Mouse (Mus musculus) thymus, postnatal 0 days (tissue): ENCODE data around the gene Gm49395. TPM values are rescaled to one million over a fixed set of nuclear protein-coding genes. Genes with fewer than 3 reads are reported as not detected.

Source experiments
- DNase-seq: peaks from one replicate; pipeline ENCODE4 v3.0.0-alpha.2; 2015; ENCODE audit warnings: low spot score
- polyA plus RNA-seq: library from polyadenylated mRNA; unstranded; fragments of >200 nt; fragmentation: Nextera tagmentation; extraction: Ambion mirVana; gene quantifications from 2 replicates; pipeline ENCODE4 v1.2.1, GENCODE M21; 2015

Gene Gm49395
- polyA plus RNA-seq, 1 experiment from 2014 or later, result 2.6 TPM

DNA sequence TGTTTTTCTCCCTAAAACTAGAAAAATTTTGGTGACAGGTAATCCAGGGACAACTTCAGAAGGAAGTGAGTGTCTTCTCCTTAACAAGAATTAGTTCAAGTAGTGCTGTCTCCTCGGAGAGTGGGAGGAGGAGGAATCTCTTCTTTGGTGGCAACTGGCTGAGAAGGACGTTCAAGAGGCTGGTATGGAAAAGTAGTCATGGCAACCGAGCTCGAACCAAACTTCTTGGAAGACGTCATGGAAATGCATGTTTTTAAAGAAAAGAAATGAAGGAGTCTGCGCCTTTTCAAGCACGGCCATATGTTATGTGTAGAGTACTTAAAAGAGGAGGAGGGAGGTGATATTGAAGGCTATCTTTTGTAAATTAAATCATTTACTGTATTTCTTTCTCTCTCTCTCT is 49.2 kb downstream of the Gm49395 start:
- no peak for DNase-seq

DNA sequence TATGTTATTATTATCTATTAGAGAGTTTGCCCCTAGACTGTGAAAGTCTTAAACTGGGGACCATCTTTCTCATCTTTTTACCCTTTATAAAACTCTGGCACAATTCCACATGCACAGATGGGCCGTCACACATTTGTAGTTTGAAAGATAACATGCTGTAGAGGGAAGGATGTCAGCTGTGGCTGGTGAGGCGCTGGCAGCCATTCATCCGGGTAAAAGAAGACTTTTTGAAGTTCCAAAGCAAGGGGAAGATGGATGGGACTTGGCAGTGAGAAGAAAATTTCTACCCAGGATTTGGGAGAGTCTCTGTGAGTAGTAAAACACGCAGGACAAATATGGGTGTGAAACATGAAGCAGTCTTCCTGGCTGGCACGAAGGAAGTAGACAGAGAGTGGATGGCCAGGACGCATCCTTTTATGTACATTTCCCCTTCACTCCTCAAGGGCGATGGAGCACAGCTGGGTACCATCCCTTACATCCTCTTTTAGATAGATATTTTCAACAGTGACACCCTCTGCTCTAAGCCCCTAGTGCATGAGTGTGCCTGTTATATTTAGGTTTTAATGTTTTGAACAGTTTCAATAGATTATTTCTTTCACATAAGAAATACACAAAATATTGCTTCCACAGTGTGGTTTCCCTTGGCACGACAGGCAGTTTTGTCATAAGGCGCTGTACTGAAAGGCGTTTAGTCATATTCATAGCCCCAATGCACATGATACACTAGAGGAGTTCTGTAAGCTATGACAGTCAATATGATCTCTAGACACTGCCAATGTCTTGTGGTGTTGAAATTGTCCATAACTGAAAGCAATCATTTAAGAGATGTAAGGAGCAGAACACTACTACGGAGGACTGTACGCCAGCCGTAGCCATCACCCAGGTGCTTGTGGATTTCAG is 50.8 kb downstream of the Gm49395 start:
- no peak for DNase-seq

DNA sequence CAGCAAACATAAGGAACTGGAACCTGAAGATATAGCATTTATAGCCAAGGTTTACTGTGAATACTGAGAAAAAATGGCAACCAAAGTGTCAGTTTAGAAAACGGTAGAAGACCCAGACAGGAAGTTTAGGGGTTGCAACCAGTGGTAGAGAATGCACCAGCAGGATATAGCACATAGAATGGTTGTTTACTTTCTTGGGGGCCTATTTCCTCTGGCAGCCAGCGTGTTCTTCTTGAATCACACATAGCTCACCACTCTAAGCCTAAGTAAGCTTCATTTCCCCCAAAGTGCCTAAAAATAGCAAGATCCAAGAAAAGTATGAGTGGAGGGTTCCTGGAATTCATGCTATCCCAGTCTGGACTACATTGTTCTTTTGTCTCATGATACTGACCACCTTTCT is 59.1 kb downstream of the Gm49395 start:
- no peak for DNase-seq

DNA sequence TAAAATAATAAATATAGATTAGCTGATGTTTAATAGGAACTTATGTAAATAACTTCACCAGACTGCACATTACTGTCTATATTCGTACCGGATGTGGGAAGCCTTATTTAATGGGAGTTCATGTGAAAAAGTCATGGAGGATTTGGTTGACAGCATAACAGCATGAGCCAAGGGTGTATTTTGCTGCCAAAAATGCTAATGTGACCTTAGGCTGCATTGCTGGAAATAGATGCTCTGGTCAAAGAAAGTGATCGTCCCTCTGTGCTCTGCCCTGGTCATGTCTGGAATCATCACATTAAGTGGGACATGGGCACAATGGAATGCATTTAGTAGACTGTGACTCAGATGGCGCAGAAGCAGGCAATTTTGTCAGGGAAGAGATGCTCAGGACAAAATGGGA is 64.4 kb downstream of the Gm49395 start:
- no peak for DNase-seq

DNA sequence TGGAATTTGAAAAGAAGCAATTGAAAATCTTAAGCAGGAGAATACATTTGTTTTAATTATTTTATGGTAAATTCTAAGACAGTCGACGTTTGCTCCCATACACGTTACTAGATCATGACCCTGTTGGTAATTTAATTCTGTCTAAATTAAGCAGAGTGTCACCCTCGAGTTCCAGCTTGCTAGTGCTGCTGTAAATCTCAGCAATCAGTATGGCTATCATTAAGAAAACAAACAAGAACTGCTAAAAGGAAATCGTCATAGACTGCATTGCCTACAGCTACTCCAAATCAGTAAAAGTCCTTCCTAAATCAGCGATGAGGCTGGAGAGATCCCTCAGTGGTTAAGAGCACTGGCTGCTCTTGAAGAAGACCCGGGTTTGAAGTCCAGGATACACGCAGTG is 66.3 kb downstream of the Gm49395 start:
- no peak for DNase-seq

DNA sequence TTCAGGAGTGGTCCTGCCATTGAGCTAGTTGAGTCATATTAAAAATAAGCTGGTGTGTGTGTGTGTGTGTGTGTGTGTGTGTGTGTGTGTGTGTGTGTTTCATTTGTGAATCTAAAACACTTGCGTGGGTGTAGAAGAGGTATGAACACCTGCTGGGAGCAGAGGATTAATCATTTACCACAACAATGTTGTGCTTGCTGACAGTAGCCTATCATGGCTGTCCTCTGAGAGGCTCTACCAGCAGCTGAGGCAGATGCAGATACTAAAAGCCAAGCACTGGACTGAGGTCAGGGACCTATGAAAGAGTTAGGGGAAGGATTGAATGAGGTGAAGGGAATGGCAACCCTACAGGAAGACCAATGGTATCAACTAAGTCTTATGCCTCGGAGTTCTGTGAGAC is 68.6 kb downstream of the Gm49395 start:
- DNase-seq, result no peak

DNA sequence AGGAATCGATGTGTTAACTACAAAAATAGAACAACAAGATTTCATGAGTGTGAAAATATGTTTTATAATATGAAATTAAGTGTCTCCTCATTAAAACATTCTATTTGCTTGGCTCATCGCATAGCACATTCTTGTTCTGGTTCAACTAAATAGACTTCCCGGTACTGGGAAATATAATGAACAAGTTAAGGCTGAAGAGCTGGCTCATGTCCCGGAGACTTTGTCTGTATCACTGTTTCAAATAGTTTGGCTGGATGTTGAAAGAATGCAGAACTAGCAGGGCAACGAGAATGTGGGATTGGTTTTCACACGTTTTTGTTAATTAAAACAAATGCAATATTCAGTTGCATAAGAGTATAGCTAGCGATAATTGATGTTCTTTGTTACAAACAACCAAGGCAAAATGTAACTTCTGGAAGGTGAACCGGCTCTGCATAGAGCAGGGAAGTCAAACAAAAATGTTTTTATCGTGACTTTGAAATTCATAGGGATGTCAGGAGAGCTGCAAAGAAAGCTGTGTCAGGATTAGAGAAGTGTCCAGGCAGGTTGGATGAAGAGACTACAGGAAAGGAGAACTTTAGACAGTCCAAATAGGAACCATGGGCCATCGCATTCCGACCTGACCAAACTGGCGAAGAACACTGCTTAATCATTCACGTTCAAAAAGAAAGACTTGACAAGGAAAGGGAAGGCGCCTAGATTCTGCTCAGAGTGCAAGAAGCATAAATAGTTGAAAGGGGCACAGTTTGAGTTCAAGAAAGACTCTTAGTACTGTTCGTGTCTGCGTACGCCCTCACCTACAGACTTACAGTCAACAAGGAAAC is 70.3 kb downstream of the Gm49395 start:
- DNase-seq, result no peak

DNA sequence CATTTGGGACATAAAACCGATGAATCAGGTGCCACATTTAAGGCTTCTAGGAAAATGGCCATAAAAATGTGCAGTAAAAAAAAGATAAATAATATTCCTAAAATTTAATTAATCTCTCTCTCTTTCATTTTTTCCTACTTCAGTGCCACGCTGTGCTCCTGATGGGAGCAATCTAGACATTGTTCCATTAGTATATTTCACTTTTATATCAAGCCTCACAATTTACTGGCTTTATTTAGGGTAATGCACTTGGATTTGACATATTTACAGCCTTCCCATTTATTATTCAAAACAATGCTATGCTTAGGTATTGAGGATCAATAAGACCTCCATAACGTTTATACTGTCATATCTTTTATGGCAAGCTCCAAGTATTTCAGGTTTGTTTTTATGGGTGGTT is 76.3 kb downstream of the Gm49395 start:
- no peak for DNase-seq

DNA sequence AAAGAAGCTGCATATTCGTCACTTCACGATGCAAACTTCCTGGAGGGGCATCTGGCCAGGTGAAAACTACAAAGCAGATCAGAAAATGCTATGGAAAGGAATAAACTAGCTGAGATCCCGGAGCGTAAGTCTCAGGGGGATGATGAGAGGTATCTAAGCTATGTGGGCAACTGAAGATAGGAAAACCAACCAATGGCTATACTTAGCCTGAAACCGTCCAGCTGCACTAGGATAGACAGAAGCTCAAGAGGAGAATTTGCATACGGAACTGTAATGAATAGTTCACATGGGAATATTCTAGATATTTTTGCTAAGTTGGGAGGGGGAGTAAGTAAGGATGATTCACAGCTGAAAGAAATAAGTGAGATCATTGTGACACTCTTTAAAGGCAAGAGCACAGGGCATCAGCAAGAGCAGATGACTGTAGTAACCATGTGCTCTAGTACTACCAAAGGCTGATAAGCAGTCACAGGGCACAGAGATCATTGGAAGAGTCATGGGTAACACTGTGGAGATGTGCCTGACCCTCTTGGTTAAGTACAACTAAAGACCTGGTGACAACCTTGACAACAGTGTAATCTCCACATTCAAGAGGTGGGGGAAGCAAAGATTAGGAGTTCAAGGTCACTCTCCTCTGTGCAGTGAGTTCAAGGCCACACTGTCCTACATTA is 79.5 kb downstream of the Gm49395 start:
- no peak for DNase-seq

DNA sequence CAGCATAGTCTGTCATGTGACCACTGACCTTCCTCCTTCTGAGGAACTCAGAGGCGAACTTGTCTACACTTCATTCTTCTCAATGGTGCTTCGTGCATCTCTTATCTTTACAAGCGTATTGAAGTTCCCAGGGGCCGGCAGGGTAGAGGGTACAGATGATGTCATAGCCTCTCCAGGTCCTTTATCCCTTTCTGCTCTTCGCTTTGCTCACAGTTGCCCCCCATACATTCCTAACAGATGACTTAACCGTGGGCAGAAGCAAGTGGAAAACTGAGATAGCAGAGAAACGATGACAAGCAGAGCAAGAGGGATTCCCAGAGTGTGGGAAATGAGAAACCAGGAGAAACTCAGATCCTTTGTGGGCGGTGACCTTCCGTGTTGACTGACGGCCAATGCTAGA is 80.3 kb downstream of the Gm49395 start:
- DNase-seq, result no peak

DNA sequence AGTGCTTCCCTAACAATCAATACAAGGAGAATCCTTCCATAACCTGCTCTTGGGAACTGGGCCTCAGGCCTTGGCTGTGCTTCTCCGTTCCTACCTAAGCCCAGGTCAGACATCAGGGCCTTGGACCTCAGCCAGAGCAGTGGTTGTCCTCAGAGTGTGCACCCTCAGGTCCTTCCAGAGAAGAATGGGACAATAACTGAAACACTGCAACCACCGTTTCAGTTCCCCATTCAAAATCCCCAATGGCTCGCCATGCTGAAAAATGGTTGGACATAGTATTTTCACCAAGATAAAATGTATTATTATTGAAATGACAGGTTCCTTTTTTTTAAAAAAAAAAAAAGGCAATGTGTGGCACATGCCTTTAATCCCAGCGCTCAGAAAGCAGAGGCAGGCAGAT is 81.0 kb downstream of the Gm49395 start:
- no peak for DNase-seq

DNA sequence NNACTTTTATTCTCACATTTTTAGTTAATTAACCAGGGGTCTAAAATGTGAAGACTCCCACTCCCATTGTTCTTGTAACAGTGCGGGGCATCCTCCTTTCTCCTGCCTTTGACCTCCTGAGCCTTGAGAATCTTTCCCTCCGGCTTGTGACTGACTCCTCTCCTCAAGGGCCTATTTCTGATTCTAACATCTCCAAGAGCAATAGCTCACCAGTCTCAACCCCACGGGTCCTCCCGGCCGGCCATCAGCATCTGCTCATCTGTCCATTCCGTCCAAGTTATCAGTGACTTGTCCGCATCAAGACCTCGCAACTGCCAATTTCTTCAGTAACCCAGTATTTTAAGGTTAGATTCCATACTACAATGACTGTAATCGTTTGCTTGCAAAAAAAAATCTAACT is 84.2 kb downstream of the Gm49395 start:
- no peak for DNase-seq

DNA sequence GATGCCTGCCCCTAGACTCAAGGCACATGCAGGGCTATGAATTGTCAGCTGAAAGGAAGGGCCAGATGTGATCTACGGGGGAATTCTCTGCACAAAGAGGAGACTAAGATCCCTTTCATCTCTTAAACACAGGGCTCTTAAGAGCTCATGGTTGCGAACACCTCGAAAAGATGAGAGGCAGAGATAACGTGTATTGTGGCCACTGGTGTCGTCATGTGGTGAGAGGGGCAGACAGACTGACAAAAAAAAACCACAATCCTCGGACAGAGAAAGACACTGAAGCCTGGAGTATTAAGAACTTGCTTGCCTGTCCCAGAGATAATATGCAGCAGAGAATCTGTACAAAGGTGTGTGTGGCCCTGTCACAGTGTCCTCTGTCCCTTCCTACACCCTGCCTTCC is 90.2 kb downstream of the Gm49395 start:
- no peak for DNase-seq

DNA sequence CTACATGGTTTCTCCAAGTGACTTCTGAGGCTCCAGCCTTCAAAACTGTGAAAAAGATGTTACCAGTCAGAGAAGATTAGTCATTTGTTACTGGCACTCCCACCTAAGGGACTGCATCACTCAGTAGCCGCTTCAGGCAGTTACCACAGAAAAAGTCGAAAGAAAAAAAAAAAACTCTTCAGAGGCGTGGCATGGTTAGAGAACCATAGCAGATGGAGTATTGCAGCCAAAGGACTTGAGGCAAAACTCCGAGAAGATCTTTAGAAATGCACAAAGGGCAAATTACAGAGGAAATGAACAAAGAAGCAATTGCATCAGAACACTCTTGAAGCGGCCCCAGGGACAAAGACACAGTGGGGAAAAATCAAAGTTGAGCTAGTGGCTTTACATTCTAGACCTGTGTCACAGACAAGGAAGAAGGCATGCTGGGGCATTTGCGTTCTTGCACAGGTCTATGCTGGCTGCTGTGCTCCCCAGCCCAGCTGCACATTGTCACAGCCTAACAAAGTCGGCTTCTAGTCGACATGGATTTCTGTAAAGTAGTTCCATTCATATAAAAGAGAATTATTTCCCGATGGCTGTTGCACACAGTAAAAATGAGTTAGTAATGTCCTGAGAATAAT is 95.4 kb downstream of the Gm49395 start:
- no peak for DNase-seq

DNA sequence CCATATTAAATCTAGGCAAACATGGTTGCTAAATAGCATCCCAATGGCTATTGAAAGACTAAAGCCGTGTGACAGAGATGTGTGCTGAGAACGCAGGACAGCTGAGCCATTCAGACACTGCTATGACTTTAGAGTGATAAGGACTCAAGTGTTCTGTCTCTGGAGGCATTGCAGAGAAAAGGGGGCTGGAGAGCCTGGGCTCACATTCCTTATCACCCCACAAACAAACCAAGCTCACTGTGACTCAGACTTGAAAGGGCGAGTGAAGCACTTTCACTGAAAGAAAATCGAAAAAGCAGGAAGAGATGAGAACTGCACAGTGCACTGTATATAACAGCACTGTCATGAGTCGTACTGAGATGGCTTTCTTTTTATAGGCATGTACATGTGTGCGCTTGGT is 96.4 kb downstream of the Gm49395 start:
- DNase-seq, result no peak

DNA sequence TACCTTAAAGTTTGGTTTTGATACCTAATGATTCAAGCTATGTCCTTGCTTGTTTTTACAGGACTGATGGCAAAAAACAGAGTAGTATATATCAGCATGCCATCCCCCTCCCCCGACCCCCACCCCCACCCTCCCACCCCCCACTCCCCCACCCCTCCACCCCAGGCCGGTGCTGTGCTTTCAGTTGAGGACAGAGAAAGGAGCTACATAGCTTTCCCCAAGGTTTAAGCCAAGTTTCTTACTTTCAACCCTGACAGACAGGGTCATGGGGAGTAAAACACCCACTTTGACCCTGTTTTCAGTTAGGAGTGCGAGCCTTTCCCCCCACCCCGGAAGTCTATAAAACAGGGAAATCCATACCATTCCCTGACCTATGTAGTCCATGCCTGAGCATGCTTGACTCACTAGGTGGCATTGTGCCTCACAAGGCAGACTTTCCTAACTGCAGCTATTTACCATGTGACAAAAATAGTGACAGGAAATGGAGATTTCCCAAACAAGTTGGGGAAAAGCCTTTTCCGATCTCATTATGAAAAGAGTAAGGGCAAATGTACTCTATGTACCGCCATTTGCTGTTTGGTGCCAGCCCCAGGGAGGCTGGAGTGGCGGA is 98.2 kb downstream of the Gm49395 start:
- no peak for DNase-seq

DNA sequence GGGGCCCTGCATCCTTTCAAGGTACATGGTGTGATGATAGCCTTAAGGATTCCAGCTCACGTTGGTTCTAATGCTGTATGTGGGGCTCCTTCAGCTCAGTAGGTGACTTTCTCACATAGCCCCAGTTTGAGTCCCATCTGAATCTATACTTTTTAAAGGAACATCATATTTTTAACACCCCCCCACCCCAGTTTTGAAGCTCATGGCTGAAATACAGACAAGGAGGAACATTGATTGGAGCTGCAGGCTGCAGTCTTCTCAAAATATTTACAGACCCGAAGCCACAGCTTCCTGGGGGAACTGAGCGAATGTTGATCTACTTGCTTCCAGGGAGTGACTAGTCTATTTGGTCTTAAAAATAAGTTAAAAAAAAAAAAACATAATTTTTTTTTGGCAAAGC is 98.9 kb downstream of the Gm49395 start:
- DNase-seq, result no peak

DNA sequence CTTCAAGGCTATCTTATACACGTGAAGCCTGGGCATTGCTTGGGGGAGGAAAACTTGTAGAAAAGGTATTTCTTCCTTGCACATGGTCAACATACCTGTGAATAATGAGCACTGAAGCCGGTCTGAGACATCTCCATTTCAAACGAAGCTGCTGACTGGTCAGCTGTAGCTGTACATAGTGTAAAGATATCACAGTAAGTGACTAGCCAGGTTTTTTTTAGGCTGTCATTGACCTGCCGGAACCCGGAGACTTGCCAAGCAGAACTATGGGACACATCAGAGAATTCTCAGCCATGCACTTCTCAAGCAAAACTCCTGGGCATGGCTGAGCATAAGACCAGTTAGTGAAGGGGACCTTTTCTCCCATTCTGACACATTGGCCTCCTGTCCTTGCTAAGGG is 99.6 kb downstream of the Gm49395 start:
- DNase-seq, result no peak

DNA sequence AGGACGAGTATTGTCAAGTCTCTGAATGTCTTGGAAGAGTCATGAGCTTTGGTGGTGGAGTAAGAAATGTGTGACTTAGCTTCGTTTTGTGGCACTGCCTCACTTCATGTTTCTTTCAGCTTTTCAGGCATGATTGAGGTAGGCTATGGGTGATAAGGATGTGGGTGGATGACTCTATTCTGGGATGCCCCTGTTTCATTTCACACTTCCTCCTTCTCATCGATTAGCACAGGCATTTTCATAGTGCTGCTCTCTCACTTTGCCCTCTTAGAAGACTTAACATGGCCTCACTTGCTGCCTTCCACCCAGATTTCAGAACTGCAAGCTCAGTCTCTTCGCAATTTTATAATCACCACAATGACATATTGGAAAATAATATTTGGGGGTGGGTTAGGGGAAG is 102.1 kb downstream of the Gm49395 start:
- DNase-seq, result no peak

DNA sequence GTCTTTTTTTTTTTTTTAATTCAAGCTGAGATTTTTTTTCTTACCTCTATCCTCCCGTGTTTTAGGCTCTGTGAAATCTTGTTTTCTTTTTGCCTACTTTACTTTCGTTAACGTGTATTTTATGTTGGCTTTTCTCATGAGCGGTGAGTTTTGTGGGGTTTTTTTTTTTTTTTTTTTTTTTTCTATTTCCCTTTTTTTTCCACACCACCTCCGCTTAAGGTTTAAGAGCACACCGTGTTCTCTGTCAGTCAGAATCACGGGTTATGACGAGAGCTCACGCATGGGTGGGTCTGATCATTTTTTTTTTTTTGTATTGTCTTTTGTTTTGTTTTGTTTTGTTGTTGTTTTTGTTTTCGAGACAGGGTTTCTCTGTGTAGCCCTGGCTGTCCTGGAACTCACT is 103.6 kb downstream of the Gm49395 start:
- DNase-seq, result no peak
